Mouse (Mus musculus): ENCODE data around the gene C1qtnf1. TPM values are rescaled to one million over a fixed set of nuclear protein-coding genes. Genes with fewer than 3 reads are reported as not detected.

Gene C1qtnf1
- total and polyA plus RNA-seq, 3 experiments: 15.2 to 16.0 (median 15.3) TPM

DNA sequence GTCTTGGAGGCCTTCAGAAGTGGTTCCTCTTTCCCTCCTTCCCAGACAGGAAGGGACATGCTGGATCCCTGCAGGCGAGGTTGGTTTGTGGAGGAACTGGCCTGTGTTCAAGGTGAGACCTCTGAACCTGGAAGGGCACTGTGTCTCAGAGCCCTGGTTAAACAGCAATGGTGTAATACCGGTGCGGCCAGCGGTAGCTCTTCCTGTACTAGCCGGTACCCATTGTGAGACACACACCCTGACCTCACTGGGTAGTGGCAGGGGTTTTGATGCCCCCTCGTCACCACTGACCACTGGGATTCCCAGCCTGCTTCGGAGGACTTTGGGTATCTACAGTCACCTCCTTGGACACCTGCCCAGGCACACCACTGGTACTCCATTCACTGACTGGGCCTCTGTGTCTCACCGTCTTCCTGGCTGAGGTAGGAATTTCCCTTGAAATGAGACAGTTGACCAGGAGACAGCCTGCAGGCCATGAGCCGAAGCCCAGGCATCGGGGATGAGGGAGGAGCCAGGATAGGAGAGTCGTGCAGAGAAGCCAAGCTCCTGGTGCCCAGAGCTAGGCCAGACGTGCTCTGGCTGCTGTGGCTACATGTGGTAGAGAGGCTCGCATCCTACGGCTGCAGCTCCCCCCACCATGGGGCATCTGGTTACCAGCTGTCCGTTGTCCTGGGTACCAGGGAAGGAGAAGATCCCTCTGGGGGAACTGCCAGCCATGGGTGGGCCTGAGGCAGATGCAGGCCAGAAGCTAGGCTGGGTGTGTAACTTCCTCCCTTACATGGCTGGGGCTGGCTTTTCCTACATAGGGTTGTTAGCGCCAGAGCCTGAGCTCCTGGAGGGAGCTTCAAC is 3.3 kb downstream of the C1qtnf1 start:
- H3K27me3 ChIP-seq (ENCODE audit: control insufficient read depth, insufficient read depth, low read length): no peaks in the 10 kb centered on the region
- no peak overlapping the region for H3K4me3 ChIP-seq
- intact Hi-C loops (cut with DNase I): no loop called here
- no peaks in the 10 kb centered on the region for H3K36me3 ChIP-seq (ENCODE audit: control insufficient read depth, insufficient read depth, low read length)
- H3K79me2 ChIP-seq (replicated peaks; ENCODE audit: control insufficient read depth, insufficient read depth, low read length): no peaks in the 10 kb centered on the region
- peak overlapping the region; percentile 89 for H3K27ac ChIP-seq
- no peak for DNase-seq
- 57% methylated on average over 16 of the region's 16 CpGs for WGBS
- peak overlapping the region; percentile 23 for H3K9ac ChIP-seq (ENCODE audit: low read depth, low read length)
- TF ChIP-seq POLR2A (IDR thresholded peaks at IDR 0.05; ENCODE audit: insufficient read depth, low read depth, low read length) (no peak), EP300 (IDR thresholded peaks at IDR 0.05; ENCODE audit: insufficient read depth, low read depth, low read length) (no peak), CTCF (IDR thresholded peaks at IDR 0.05) (no peak)
- H3K4me1 ChIP-seq (ENCODE audit: control insufficient read depth, insufficient read depth, low read length): peaks cover 37% of the 10 kb centered on the region

DNA sequence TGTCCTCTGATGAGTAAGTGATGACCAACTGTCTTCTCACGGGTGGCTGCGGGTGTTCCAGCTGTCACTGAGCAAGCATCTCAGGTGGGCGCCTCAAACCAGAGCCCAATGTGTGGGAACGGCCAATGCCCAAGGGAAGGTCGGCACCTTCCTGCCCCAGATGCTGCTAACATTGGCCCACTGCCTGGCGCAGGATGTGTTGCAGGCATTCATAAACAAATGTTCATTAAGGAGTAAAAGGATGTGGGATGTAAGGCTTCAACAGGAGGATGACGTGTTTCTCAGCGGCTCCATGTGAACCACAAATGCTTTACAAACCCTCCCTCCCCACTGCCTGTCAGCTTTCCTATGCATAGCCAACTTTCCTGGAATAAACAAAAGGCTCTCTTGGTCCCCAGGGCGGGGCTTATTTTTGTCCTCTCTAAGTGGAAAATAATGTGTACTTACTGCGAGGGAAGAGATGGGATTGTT is 5.4 kb downstream of the C1qtnf1 start:
- Histone ChIP-seq H3K27me3 (ENCODE audit: control insufficient read depth, insufficient read depth, low read length) (no peaks in the 10 kb centered on the region), H3K4me1 (ENCODE audit: control insufficient read depth, insufficient read depth, low read length) (peaks cover 45% of the 10 kb centered on the region), H3K9ac (ENCODE audit: low read depth, low read length) (no peak overlapping the region), H3K27ac (peak overlapping the region; percentile 91), H3K36me3 (ENCODE audit: control insufficient read depth, insufficient read depth, low read length) (no peaks in the 10 kb centered on the region), H3K79me2 (replicated peaks; ENCODE audit: control insufficient read depth, insufficient read depth, low read length) (no peaks in the 10 kb centered on the region), H3K4me3 (peak overlapping the region; percentile 47)
- peak; percentile 13; the same call in 1 of the 2 replicates for TF ChIP-seq POLR2A (IDR thresholded peaks at IDR 0.05; ENCODE audit: insufficient read depth, low read depth, low read length)
- TF ChIP-seq EP300 (IDR thresholded peaks at IDR 0.05; ENCODE audit: insufficient read depth, low read depth, low read length): 0 out of 2 replicates have a peak, but pooled peaks have one; percentile 46
- TF ChIP-seq CTCF (IDR thresholded peaks at IDR 0.05): no peak
- WGBS: 33% methylated on average over 10 of the region's 10 CpGs
- peak in 1 of 2 experiments; percentile 55 for DNase-seq
- intact Hi-C loops (cut with DNase I): no loop called here

DNA sequence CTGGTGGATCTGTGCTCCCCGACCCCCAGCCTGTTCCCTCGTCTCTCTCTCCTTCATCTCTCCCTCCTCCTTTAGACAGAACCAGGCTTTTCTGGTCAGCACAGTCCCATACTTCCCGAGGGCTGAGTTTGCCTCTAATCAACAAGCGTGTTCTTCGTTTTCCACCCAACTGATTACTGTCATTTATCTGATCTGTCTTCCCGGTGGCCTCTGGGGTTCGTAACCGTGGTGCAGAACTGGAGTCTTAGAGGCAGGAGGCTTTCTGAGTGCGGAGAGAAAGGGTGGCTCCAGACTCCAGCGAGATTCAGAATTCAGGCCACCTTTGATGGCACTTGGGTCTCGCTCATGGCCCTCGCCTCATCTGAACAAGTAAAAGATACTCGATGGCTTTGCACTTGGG is 6.1 kb downstream of the C1qtnf1 start:
- Histone ChIP-seq H3K27ac (peak overlapping the region; percentile 91), H3K27me3 (ENCODE audit: control insufficient read depth, insufficient read depth, low read length) (no peaks in the 10 kb centered on the region), H3K79me2 (replicated peaks; ENCODE audit: control insufficient read depth, insufficient read depth, low read length) (no peaks in the 10 kb centered on the region), H3K4me1 (ENCODE audit: control insufficient read depth, insufficient read depth, low read length) (peaks cover 47% of the 10 kb centered on the region), H3K9ac (ENCODE audit: low read depth, low read length) (peak overlapping the region; percentile 50), H3K36me3 (ENCODE audit: control insufficient read depth, insufficient read depth, low read length) (no peaks in the 10 kb centered on the region), H3K4me3 (peak overlapping the region; percentile 47)
- intact Hi-C loops (cut with DNase I): no loop called here
- WGBS: 31% methylated on average over 13 of the region's 13 CpGs
- TF ChIP-seq POLR2A (IDR thresholded peaks at IDR 0.05; ENCODE audit: insufficient read depth, low read depth, low read length) (no peak), CTCF (IDR thresholded peaks at IDR 0.05) (no peak), EP300 (IDR thresholded peaks at IDR 0.05; ENCODE audit: insufficient read depth, low read depth, low read length) (no peak)
- DNase-seq: no peak

DNA sequence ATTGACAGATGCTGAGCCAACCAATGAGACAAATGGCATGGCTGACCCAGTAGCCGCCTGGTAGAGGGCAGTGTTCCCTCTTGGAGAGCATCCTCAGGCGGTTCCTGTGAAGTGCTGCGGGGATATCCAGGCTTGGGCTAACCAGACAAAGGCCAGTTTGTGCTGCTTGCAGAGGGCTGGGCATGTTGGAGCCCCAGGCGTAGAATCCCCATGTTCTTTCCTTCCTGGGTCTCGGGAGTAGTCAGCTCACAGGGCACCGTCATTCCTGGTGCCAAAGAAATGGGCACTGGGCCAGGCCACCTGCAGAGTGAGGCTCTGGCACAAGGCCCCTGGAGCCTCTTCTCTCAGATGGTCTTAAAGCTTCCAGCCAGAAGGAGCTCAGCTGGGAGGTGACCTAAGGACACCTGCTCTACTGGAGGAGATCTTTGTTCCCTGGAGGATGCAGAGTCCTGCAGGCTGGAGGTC is 8.5 kb downstream of the C1qtnf1 start:
- Histone ChIP-seq H3K79me2 (replicated peaks; ENCODE audit: control insufficient read depth, insufficient read depth, low read length) (no peaks in the 10 kb centered on the region), H3K36me3 (ENCODE audit: control insufficient read depth, insufficient read depth, low read length) (no peaks in the 10 kb centered on the region), H3K9ac (ENCODE audit: low read depth, low read length) (no peak overlapping the region), H3K4me3 (no peak overlapping the region), H3K4me1 (ENCODE audit: control insufficient read depth, insufficient read depth, low read length) (peaks cover 42% of the 10 kb centered on the region), H3K27ac (peak overlapping the region; percentile 7; the same call in 1 of the 2 replicates), H3K27me3 (ENCODE audit: control insufficient read depth, insufficient read depth, low read length) (no peaks in the 10 kb centered on the region)
- TF ChIP-seq CTCF (IDR thresholded peaks at IDR 0.05) (peak; percentile 52), POLR2A (IDR thresholded peaks at IDR 0.05; ENCODE audit: insufficient read depth, low read depth, low read length) (no peak)
- intact Hi-C loops (cut with DNase I): no loop called here
- 23% methylated on average over 6 of the region's 6 CpGs for WGBS
- DNase-seq: no peak

DNA sequence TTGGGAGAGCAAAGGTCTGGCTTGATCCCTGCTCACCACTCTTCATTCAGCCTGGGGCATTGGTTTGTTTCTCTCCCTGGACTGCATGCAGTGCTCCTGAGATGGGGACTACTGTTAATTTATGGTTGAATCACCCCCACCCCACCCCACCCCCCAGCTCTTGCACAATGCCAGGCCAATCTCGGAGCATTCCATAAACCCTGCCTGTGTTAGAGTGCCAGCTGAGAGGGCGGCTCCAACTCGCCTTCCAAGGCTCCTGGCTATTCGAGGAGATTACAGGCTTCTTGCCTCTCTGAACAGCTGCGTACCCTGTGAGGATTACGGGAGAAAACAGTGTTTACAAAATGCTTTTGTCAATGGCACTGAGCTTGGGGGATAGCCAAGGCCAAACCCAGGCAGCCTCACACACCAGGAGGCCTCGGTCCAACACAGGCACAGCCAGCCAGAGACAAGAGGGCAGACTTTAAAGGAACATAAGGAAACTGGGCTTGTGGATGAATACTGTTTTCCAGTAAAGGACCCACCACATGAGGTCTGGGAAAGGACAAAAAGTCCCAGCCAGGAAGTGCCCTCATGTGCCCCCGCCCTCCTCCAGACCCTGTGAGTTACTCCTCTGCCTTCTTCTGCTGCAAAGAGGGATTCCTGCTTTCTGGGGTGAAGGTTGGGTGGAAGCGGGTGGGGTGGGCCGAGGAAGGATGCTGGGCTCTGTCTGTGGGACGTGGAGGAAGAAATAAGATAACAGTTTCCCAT is 10.8 kb downstream of the C1qtnf1 start:
- no peak overlapping the region for H3K4me3 ChIP-seq
- H3K27ac ChIP-seq: peak overlapping the region; percentile 82
- WGBS: 26% methylated on average over 11 of the region's 11 CpGs
- peaks cover 37% of the 10 kb centered on the region for H3K4me1 ChIP-seq (ENCODE audit: control insufficient read depth, insufficient read depth, low read length)
- H3K79me2 ChIP-seq (replicated peaks; ENCODE audit: control insufficient read depth, insufficient read depth, low read length): no peaks in the 10 kb centered on the region
- DNase-seq: no peak
- intact Hi-C loops (cut with DNase I): loop anchor here (1.0 kb wide), 1 partner anchor 16 kb away; no protein-coding TSS in a partner anchor
- H3K36me3 ChIP-seq (ENCODE audit: control insufficient read depth, insufficient read depth, low read length): no peaks in the 10 kb centered on the region
- TF ChIP-seq POLR2A (IDR thresholded peaks at IDR 0.05; ENCODE audit: insufficient read depth, low read depth, low read length): no peak
- TF ChIP-seq EP300 (IDR thresholded peaks at IDR 0.05; ENCODE audit: insufficient read depth, low read depth, low read length): peak; percentile 63; the same call in 1 of the 2 replicates
- no peak for TF ChIP-seq CTCF (IDR thresholded peaks at IDR 0.05)
- H3K27me3 ChIP-seq (ENCODE audit: control insufficient read depth, insufficient read depth, low read length): no peaks in the 10 kb centered on the region
- no peak overlapping the region for H3K9ac ChIP-seq (ENCODE audit: low read depth, low read length)
